Mouse (Mus musculus): ENCODE measurements around the gene Tlk2. TPM values are rescaled to one million over a fixed set of nuclear protein-coding genes. Genes with fewer than 3 reads are reported as not detected.

Tlk2 gene
- polyA plus RNA-seq, 1 experiment = 33.3 TPM

DNA sequence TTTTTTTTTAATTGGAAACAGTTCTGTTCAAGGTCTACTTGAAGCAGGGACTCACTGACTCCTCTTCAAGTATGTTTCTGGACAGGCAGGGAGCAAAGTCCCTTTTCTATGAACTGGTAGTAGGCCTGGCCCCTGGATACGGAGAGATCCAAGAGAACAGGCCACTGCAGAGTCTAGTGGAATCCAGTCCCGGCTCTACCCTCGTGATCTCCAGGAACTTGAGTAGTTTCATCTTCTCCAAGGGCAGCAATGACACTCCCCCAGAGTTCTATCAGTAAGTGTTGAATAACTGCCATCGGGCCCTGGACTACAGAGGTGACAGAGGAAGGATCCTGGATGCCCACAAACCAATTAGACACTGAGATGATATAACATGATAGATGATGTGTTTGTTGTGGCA lies 22.7 kb upstream of the Tlk2 start:
- 66% methylated on average over 4 of the region's 4 CpGs for WGBS
- H3K27ac ChIP-seq (ENCODE audit: control insufficient read depth, insufficient read depth, low read depth, low read length, poor library complexity) = no peak overlapping the region
- TF ChIP-seq CTCF (IDR thresholded peaks at IDR 0.05; ENCODE audit: control insufficient read depth, insufficient read depth, low read length) = no peak
- H3K4me3 ChIP-seq (replicated peaks; ENCODE audit: control insufficient read depth, low read depth, low read length) = no peak overlapping the region
- H3K4me1 ChIP-seq (ENCODE audit: control insufficient read depth, insufficient read depth, low read length) = no peaks in the 10 kb centered on the region

DNA sequence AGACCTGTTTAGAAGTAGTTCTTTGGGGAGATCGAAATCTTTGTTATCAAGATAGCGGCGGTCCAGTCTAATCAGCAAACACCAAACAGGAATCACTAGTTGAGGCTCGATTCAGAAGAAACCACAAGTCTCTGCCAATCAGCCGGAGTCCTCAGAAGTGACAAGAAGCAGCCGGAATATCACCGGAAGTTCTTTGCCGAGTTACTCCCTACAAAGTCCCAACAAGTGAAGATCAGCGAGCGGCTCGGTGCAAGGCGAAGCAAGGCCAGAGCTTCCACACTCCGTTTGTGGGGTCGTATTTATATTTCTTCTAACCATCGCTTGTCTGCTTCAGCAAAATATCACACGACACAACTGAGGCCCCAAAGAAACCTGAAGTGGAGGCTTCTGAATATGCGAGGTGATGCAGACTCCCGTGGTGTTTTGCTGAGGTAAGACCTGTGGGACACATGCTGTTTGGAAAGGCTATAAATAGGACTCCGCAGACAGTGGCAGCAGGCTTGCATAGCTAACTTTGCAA lies 21.8 kb upstream of the Tlk2 start:
- no peak overlapping the region for H3K27ac ChIP-seq (ENCODE audit: control insufficient read depth, insufficient read depth, low read depth, low read length, poor library complexity)
- H3K4me3 ChIP-seq (replicated peaks; ENCODE audit: control insufficient read depth, low read depth, low read length) = peak overlapping the region; percentile 20
- H3K4me1 ChIP-seq (ENCODE audit: control insufficient read depth, insufficient read depth, low read length) = no peaks in the 10 kb centered on the region
- WGBS = 70% methylated on average over 19 of the region's 19 CpGs
- TF ChIP-seq CTCF (IDR thresholded peaks at IDR 0.05; ENCODE audit: control insufficient read depth, insufficient read depth, low read length) (no peak), POLR2A (IDR thresholded peaks at IDR 0.05; ENCODE audit: borderline replicate concordance, control insufficient read depth, low read depth, low read length) (no peak)

DNA sequence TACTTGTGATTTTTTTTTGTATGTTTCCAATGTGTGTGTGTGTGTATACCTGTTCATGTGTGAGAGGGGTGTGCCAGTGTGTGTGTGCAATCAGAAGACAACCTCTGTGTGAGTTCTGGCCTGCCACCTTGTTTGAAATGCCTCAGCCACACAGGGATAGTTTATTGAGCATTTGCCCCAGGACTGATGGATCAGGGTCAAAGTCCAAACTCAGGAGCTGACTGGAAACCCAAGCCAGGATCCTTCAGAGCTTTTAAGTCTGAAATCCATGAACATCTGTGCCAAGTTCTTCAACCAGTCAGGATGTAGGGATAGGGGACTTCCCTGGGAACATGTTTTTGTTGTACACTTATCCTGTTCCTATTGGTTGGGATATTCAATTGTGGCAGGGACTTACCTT lies 20.6 kb upstream of the Tlk2 start:
- no peaks in the 10 kb centered on the region for H3K4me1 ChIP-seq (ENCODE audit: control insufficient read depth, insufficient read depth, low read length)
- H3K27ac ChIP-seq (ENCODE audit: control insufficient read depth, insufficient read depth, low read depth, low read length, poor library complexity) = no peak overlapping the region

DNA sequence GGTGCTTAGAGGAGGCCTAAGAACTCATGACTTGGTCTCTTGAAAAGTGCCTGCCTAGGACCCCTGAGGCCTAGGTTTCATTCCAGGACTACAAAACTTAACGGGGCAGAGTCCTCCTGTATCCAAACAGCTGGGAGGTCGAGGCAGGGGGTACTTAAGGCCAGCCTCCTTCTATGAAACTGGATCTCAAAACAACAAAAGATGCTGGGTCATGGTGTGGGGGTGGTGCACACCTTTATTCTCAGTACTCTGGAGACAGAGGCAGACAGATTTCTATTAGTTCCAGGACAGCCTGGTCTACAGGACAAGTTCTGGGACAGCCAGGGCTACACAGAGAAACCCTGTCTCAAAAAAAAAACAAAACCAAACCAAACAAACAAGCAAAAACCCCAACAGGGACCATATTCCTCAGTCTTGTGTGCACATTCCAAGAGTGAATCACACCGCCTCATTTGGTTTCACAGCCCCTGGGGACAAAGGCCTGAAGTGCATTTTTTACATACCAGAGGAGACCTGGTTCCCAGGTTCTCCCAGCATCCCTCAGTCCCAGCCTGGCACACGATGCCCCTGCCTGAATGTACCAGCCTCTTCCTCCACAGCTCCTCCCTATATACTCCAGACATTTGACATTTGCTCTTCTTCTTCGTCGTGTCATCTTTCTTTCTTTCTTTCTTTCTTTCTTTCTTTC lies 18.8 kb upstream of the Tlk2 start:
- no peak for TF ChIP-seq POLR2A (IDR thresholded peaks at IDR 0.05; ENCODE audit: borderline replicate concordance, control insufficient read depth, low read depth, low read length)
- no peak for TF ChIP-seq CTCF (IDR thresholded peaks at IDR 0.05; ENCODE audit: control insufficient read depth, insufficient read depth, low read length)

More for the DNA sequence above, 20.6 kb upstream of the Tlk2 start:
- no peak overlapping the region for H3K4me3 ChIP-seq (replicated peaks; ENCODE audit: control insufficient read depth, low read depth, low read length)
- TF ChIP-seq POLR2A (IDR thresholded peaks at IDR 0.05; ENCODE audit: borderline replicate concordance, control insufficient read depth, low read depth, low read length) (no peak), CTCF (IDR thresholded peaks at IDR 0.05; ENCODE audit: control insufficient read depth, insufficient read depth, low read length) (no peak)

DNA sequence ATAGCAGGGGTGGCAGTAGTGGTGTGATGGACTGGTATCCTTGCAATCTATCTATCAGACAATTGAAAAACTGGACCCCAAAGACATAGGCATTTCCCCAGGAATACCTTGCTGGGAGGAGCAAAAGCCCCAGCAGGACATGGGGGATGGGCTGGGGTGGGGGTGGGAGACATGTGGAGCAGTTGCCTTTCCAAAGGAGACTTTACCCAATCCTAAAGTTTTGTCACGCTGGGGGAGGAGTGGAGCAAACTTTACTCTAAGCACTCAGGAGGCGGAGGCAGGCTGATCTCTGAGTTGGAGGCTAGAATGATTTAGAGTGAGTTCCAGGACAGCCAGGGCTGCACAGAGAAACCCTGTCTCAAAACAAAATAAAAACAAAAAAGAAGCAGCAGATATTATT lies 17.2 kb upstream of the Tlk2 start:
- H3K27ac ChIP-seq (ENCODE audit: control insufficient read depth, insufficient read depth, low read depth, low read length, poor library complexity) = no peak overlapping the region
- H3K4me3 ChIP-seq (replicated peaks; ENCODE audit: control insufficient read depth, low read depth, low read length) = no peak overlapping the region
- no peaks in the 10 kb centered on the region for H3K4me1 ChIP-seq (ENCODE audit: control insufficient read depth, insufficient read depth, low read length)
- WGBS = 89% methylated on average over 2 of the region's 2 CpGs
- TF ChIP-seq CTCF (IDR thresholded peaks at IDR 0.05; ENCODE audit: control insufficient read depth, insufficient read depth, low read length) (no peak), POLR2A (IDR thresholded peaks at IDR 0.05; ENCODE audit: borderline replicate concordance, control insufficient read depth, low read depth, low read length) (no peak)

More for the DNA sequence above, 18.8 kb upstream of the Tlk2 start:
- no peaks in the 10 kb centered on the region for H3K4me1 ChIP-seq (ENCODE audit: control insufficient read depth, insufficient read depth, low read length)
- H3K27ac ChIP-seq (ENCODE audit: control insufficient read depth, insufficient read depth, low read depth, low read length, poor library complexity) = no peak overlapping the region
- WGBS = 76% methylated on average over 6 of the region's 6 CpGs
- no peak overlapping the region for H3K4me3 ChIP-seq (replicated peaks; ENCODE audit: control insufficient read depth, low read depth, low read length)

DNA sequence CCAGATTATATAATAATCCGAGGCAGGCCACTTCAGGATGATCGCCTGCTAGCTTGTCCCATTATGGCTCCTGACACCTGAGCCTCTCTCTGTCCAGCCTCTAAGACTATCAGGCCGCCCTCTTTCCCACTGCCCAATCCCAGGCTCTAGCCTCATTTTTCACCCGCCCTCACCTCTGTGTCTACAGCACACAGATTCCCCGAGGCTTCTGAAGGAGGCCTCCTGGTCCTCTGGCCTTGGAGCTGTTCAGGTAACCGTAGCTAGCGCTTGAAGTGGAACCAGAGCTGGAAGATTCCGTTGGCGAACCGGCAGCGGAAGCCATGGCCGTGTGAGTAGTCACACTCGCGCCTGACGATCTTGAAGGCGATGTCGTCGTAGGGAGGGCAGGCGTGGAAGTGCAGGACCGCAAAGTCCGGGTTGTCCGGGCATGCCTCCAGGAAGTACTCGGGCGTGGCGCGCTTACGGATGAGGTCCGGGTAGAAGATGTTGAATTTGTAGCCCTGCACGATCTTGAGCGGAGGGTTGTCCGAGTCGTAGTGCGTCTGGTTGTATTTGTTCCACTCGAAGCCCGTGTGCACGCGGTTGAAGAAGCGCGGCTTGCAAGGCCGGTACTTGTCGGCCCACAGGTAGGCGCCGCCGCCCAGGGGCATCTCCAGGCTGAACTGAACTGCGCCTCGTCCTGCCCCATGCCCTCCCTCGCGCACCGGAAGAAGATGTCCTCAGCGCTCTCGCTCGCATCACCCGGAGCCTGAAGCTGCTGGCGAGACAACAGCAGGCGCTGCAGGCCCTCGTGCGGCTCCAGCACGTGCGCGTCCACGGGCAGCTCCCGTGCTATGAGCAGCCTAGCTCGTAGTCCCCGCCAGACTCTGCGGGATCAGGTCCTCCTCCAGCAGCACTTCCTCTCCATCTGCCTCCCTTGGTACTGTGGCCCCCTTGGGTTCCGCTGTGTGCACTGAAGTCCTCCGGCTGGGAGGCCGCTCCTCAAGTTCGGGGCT lies 13.8 kb upstream of the Tlk2 start:
- no peak for TF ChIP-seq POLR2A (IDR thresholded peaks at IDR 0.05; ENCODE audit: borderline replicate concordance, control insufficient read depth, low read depth, low read length)
- TF ChIP-seq CTCF (IDR thresholded peaks at IDR 0.05; ENCODE audit: control insufficient read depth, insufficient read depth, low read length) = no peak
- no peaks in the 10 kb centered on the region for H3K4me1 ChIP-seq (ENCODE audit: control insufficient read depth, insufficient read depth, low read length)
- no peak overlapping the region for H3K27ac ChIP-seq (ENCODE audit: control insufficient read depth, insufficient read depth, low read depth, low read length, poor library complexity)
- 87% methylated on average over 69 of the region's 69 CpGs for WGBS
- H3K4me3 ChIP-seq (replicated peaks; ENCODE audit: control insufficient read depth, low read depth, low read length) = no peak overlapping the region

DNA sequence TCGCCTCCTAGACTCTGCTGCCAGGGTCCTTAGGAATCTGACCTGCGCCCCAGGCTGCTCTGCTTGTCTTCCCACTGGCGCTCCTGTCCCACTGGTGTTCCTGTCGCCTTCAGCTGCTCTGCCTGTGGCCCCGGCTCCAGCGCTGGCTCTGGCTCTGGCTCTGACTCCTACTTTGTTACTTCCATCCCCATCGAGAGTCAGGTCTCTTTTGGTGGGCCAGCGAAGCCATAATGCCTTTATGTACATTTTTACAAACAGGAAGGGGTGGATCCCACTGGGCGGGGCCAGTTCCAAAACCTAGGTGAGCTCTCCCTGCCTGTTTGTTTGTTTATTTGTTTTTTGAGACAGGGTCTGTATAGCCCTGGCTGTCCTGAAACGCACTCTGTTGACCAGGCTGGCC lies 11.8 kb upstream of the Tlk2 start:
- TF ChIP-seq CTCF (IDR thresholded peaks at IDR 0.05; ENCODE audit: control insufficient read depth, insufficient read depth, low read length) (no peak), POLR2A (IDR thresholded peaks at IDR 0.05; ENCODE audit: borderline replicate concordance, control insufficient read depth, low read depth, low read length) (no peak)
- Histone ChIP-seq H3K4me1 (ENCODE audit: control insufficient read depth, insufficient read depth, low read length) (no peaks in the 10 kb centered on the region), H3K4me3 (replicated peaks; ENCODE audit: control insufficient read depth, low read depth, low read length) (no peak overlapping the region), H3K27ac (ENCODE audit: control insufficient read depth, insufficient read depth, low read depth, low read length, poor library complexity) (no peak overlapping the region)
- WGBS = 88% methylated on average over 10 of the region's 10 CpGs

DNA sequence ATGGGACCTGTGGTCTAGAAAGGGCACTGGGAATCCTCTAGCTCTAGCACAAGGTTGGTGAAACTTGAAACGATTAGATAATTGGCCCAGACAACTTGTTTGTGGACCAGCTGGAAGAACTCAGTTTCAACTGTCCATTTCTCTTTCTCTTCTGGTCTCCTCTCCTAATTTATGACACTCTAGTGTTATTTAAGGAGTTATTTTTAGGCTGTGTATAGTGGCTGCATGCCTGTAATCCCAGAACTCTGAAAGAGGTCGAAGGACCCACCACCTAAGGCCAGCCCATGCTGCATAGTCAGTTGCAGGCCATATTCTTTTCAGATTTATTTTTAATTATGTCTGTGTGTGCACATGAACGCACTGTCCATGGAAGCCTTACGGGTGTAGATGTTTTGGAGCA lies 916 bp downstream of the Tlk2 start:
- WGBS = 67% methylated on average over 4 of the region's 4 CpGs
- no peaks in the 10 kb centered on the region; the same call in 1 of the 2 replicates for H3K4me1 ChIP-seq (ENCODE audit: control insufficient read depth, insufficient read depth, low read length)
- H3K4me3 ChIP-seq (replicated peaks; ENCODE audit: control insufficient read depth, low read depth, low read length) = no peak overlapping the region
- TF ChIP-seq POLR2A (IDR thresholded peaks at IDR 0.05; ENCODE audit: borderline replicate concordance, control insufficient read depth, low read depth, low read length) (no peak), CTCF (IDR thresholded peaks at IDR 0.05; ENCODE audit: control insufficient read depth, insufficient read depth, low read length) (no peak)
- no peak overlapping the region for H3K27ac ChIP-seq (ENCODE audit: control insufficient read depth, insufficient read depth, low read depth, low read length, poor library complexity)
